Mouse (Mus musculus): ENCODE data around the gene BC025920.

The BC025920 gene

DNA sequence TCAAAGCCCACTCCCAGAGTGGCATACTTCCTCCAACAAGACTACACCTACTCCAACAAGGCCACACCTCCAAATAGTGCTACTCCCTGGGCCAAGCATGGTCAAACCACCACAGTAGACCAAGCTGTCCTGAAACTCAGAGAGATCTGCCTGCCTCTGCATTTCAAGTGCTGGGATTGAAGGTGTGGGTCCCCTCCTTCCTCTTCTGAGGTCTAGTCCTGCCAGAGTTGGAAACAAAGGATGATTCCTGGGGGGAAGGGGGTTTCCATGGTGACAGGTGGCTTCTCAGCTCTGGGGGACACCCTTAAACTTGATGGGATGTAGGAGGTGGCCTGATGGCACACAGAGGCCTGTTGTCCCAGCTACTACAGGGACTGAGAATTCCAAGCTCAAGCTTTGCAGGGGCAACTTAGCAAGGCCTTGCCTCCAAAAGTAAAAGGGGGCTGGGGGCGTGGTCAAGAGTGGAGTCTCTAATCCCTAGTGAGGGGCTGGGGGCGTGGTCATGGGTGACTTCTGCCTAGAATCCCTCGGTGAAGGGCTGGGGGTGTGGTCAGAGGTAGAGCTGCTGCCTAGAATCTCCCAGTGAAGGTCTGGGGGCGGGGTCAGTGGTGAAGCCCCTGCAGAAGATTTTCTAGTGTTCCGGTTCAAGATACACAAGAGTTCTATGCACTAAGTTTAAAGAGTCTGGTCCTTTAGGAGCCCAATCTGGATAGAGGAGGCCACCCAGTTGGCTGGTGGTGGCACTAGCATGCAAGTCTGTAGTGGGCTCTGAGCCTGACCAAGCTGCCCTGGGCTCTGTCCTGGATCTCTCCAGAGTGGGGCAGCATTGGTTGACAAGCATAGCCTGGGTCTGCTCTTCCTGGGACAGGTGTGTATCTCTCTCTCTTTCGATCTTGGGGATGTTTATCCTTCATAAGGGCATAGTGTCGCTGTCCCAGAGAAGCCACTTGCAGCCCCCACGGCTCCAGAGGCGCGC lies 31.7 kb upstream of the BC025920 start, which contains the start of gene Tle2:
Gene Tle2 (plus strand): TSS at position 481 of the 976 bp plus-strand sequence.
- in situ Hi-C loops (cut with MboI, MseI) = no loop called here

DNA sequence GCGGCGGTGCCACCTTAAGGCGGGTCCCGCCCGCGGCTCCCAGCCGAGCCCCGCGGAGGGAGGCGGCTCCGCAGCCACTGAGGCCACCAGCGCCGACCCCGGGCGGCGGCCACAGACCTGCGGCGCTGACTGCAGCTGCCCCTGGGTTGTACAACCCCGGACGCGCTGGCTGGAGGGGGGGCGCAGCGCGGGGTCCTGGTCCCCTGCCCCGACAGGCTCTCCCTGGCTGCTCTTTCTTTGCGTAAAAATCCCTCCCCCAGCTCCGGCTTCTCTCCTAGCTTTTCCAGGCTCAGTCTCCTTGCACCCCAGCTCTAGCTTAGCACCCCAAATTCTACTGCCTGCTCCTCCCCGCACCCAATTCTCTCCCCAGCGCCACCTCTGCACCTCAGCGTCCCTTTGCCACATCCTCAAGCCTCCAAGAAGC lies 30.9 kb upstream of the BC025920 start:
- in situ Hi-C loops (cut with MboI, MseI) = no loop called here

DNA sequence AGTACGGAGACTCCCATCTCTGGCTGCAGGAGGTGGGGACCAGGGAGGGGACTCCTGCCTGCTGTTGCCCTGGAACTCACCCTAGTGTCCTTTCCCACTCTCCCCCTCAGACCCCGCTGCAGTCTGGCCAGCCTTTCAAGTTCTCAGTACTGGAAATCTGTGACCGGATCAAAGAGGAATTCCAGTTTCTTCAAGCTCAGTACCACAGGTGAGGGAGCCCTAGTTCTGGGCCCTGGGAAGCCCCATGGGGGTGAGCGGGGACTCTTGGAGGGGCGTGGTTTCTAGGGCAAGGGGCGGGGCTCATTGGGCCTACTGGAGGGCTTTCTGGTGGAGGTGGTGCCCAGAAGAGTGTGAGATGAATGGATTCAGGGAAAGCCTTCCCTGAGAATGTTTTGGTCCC lies 30.4 kb upstream of the BC025920 start:
- in situ Hi-C loops (cut with MboI, MseI) = no loop called here

DNA sequence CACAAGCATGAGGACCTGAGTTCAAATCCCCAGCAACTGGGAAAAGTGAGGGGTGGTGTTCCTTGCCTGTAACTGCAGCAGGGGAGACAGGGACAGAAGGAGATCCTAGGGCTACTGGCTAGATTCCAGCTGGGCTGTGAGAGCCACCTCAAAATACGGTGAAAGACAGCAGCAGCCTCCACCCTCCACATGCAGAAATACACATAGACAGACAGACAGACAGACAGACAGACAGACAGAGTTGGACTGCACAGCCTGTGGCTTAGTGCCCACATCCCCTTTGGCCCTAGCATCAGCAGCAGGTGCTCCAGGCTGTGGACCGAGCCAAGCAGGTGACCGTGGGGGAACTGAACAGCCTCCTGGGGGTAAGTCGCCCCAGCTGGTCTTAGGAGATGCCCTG lies 26.1 kb upstream of the BC025920 start:
- in situ Hi-C loops (cut with MboI, MseI) = no loop called here

DNA sequence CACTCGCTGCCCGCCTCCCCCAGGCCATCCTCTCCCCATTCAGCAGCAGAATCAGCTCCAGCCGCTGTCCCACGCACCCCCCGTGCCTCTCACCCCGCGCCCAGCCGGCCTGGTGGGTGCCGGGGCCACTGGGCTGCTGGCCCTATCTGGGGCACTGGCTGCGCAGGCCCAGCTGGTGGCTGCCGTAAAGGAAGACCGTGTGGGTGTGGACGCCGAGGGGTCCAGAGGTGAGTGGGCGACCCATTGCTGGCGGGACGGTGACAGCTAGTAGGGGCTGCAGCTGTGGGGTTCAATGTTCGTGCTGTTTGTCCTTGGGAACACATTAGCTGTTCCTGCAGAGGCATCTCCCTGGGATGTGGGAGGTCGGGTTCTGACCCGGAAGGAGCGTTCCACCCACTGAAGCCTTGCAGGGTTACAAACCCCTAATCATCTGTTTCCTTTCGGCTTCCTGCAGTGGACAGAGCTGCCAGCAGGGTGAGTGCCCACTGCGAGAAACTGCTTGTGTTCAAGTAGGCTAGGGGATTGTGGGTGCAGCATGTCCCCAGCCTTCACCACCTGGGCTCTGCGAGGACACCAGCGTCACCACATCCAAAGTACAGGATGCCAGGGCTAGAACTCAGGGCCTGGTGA lies 25.5 kb upstream of the BC025920 start:
- in situ Hi-C loops (cut with MboI, MseI) = no loop called here

DNA sequence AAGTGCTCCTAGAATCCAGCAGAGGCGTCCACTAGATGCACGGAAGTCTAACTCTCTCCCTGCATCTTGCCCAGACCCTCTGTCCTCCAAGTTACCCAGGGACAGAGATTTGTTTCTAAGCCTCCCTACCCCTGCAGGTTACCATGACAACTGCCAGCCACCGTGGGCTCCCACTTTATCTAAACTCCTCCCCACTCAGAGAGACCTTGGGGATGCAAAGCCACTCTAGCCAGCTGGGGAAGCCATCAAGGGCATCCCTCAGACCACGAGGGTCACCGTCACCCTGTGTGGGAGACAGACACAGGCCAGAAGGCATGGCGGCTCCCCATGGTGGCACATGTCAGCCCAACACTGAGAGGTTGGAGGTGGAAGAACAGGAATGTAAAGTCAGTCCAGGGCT lies 22.7 kb upstream of the BC025920 start:
- in situ Hi-C loops (cut with MboI, MseI) = no loop called here

DNA sequence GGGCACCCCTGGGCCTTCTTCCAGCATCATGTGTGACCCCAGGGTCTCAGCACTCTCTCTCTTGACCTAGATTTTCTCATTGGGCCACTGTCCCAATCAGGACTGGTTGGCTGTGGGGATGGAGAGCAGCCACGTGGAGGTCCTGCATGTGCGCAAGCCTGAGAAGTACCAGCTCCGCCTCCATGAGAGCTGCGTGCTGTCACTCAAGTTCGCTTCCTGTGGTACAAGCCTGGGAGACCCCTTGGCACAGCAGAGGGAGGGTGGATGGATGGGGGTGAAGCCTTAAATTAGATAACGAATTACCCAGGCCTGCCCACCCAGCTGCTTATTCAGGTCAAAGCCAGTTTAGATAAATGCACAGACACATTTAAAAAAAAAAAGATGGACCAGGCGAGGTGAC lies 17.3 kb upstream of the BC025920 start:
- in situ Hi-C loops (cut with MboI, MseI) = no loop called here

DNA sequence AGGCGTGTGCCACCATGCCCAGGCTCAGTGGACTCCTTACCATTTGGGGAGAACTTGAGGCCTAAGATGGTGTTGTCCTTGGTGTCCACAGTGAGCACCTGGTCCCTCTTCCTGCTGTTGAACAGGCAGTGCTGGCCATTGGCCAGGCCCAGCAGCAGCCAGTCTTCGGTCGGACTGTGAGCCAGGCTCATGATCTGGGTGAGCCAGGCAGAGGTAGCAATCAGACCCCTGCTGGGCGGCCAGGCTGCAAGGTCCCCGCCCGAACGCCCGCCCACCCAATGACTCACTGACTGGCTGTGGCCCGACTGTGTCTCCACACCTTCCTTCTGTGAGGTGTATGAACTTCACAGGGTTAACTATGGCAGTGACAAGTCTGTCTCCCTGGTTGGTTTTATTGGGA lies 14.2 kb upstream of the BC025920 start:
- in situ Hi-C loops (cut with MboI, MseI) = no loop called here

DNA sequence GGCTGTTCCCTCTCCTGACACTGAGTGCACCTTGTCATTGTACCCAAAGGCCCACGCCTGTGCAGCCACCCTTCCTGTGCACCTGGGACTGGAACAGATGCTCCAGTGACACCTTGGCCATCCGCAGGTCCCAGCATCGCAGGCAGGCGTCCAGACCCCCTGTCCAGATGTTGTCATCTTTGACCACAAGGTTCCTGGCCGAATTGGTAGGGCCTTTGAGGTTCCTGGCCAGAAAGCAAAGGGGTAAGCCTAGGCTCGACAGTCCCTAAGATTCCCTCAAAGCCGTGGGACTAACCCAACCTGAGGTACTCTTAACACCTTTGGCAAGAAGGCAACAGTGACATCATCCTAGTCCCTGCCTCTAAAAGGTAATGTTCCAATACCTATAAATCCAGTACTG lies 13.4 kb upstream of the BC025920 start:
- in situ Hi-C loops (cut with MboI, MseI) = no loop called here

DNA sequence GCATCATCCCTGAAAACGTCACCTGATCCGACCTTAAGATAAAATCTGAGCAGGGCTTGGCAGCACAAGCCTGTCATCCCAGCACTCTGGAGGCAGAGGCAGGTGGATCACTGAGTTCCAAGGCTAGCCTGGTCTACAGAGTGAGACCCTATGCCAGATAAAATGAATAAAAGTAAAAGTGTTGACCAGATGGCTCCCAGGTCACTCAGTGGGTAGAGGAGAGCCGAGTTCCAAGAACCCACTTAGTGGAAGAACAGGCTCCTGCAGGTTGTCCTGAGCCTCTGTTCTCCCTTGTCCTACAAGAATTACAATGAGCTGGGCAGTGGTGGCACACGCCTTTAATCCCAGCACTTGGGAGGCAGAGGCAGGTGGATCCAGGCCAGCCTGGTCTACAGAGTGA lies 12.8 kb upstream of the BC025920 start:
- in situ Hi-C loops (cut with MboI, MseI) = no loop called here

DNA sequence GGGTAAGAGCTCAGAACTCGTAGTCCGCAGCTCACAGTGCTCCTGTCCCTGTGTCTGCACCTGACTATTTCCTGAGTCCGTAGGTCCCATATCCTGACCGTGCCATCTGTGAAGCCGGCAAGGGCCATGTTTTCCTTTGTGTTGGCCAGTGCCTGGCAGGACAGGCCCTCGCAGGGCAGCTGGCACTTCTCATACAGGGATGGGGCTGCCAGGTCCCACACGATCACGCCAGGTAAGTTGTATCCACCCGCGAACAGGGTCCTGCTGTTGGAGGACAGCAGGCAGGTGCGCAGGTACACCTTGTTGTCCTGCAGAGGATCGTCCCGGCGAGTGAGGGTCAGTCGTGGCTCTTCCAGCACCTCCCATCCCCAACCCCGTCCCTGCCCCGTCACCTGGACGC lies 12.1 kb upstream of the BC025920 start:
- in situ Hi-C loops (cut with MboI, MseI) = no loop called here

DNA sequence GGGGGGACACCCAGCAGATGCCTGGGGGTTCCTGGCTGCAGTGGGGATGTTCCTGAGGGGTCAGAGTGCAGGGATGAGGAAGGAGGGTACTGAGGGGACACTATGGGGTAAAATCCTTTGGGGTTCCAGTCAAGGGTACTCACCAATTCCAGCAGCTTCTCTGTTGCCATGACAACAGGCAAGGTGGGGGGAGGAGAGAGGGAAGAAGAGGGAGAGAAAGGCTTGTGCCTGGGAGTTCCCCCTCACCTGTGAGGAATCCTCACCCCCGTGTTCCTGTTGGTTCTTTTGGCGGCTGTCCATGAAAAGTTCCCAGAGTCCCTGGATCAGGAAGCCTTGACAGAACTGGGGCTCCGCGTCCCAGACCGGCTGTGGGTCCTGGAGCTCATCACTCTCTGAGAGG lies 10.5 kb upstream of the BC025920 start:
- in situ Hi-C loops (cut with MboI, MseI) = no loop called here

DNA sequence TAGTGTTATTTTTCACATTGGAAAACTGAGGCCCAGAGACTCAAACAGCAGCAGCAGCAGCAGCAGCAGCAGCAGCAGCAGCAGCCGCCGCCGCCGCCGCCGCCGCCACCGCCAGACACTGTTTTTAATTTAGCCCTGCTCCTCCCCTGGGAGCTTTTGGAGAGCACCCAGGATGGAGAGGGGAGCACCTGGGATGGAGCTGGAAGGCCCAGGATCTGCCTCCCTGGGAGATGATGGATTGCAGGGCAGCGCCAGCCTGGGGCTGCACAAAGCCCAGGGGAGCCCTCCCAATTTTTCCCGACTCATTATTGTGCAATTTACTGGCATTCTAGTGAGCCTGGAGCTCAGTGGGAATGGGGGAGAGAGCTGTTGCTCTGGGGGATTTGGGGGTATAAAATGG lies 9.5 kb upstream of the BC025920 start:
- in situ Hi-C loops (cut with MboI, MseI) = no loop called here

DNA sequence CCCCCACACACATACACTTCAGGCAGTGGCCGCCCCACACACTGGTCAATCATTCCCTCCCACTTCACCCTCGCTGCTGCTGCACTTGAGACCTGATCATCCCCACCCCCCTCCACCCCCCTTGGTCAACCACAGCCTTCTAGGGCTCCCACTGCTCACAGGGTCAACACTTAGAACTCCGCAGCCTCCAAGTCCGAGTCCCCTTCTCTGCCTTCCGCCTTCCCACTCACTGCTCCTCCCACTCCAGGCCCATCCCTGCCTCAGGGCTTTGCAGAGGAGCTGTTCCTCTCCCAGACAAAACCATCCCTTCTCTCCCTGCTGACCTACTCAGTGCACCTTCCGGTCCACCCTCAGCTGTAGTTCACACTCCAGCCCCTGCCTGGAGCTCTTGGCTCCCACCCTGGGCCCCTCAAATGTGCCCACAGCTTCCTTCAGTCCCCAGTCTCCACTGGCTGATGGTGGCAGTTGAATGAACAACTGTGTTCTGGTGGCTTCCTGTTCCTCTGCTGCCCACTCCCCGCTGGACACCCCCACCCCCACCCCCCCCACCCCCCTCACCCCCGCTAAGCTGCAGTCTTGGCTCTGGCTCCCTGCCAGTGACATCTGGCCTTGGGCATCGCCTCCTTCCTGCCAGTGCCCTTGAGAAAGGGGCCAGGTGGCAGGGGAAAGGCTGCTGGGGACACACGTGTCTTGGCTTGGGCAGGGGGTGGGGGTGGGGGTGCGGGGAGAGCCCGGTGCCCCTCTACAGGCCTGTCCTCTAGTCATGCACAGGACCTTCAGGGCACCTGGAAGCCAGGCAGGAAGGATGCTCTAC lies 8.7 kb upstream of the BC025920 start:
- in situ Hi-C loops (cut with MboI, MseI) = no loop called here

DNA sequence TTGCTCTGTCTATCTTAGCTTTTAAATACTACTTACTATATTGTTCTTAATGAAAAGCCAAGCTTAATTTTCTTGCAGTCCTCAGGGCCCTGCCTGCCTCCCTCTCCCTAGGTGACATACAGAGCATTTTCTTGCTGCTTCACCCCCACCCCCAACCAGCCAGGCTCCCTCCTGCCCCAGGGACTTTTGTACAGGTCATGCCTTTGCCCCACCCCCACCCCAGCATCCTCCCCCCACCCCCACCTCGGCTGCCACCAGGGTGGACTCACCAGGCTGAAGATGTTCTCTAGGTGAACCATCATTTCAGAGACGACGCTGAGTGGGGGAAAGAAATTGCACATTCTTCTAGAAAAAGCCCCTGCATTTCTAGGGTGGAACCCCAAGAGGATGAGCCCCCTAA lies 7.7 kb upstream of the BC025920 start:
- in situ Hi-C loops (cut with MboI, MseI) = no loop called here

DNA sequence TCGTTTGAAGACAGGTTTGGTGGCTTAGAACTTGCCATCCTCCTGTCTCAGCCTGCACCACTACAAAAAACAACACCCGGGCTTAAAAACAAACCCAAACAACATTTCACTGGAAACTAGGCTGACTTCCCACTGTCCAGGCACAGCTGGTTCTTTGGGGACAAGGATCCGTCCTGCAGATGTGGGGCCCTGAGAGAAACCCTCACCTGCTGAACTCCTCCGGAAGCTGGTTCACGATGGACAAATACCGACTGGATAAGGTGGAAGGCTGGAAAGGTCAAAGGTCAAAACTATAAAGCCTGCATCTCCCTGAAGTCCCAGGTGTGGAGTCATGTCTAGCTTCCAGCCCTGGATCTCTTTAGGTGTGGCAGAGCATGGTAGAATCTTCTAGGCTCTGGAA lies 7.2 kb upstream of the BC025920 start:
- in situ Hi-C loops (cut with MboI, MseI) = no loop called here

DNA sequence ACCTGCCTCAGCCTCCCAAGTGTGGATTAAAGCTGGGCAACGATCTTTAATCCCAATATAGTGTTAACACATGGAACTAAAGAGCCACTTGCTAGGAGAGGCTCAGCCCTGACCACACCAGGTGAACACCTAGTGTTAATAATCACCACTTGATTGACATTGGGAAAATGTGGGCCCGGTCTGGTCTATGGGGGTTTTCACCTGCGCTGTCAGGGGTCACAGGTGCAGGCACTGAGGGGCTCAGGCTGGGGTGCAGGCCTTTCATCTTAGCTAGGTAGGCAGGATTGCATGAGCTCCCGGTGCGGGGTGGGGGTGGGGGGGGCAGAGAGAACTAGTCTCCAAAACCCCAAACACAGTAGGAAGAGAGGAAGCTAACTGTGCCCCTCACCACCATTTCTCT lies 6.4 kb upstream of the BC025920 start:
- in situ Hi-C loops (cut with MboI, MseI) = no loop called here

DNA sequence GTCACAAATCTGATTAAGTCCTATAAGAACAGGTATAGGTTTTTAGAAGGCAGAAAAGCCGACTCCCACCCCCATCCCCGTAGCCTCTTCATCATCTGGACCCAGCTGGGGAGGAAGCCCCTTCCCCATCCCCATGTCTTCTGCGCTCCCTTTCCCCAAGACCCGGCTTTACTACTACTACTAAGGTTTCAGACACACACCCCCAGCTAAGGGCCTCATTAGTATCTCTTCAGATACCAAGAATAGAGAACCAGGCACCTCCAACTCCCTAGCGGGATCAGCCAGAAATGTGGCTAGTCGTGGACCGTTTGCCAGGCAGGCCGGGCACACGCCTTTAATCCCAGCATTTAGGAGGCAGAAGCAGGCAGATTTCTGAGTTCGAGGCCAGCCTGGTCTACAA lies 6.0 kb upstream of the BC025920 start:
- in situ Hi-C loops (cut with MboI, MseI) = no loop called here

DNA sequence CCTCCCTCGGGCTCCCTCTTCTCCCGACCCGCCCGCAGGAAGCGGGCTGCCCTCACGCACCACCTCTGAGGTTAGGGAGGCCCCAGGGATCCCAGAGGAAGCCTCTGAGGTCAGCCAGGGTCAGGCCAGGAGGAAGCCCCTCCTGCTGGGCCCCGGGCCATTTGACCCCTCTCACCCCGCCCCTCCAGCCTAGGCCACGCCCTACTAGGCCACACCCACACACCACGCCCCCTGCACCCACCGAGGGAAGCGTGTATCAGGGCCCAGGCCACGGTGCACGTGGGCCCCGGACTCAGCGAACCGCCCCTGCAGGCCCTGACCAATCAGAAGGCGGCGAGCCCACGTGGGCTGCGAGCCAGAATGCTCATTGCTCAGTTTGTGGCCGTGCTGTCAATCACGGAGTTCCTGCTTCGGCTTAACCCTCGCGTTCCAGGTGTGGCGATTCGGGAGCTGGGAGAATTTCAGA lies 5.3 kb upstream of the BC025920 start, which contains the start of gene Tle6:
Gene Tle6 (minus strand): TSS at position 336 of the 466 bp plus-strand sequence.
- in situ Hi-C loops (cut with MboI, MseI) = no loop called here

DNA sequence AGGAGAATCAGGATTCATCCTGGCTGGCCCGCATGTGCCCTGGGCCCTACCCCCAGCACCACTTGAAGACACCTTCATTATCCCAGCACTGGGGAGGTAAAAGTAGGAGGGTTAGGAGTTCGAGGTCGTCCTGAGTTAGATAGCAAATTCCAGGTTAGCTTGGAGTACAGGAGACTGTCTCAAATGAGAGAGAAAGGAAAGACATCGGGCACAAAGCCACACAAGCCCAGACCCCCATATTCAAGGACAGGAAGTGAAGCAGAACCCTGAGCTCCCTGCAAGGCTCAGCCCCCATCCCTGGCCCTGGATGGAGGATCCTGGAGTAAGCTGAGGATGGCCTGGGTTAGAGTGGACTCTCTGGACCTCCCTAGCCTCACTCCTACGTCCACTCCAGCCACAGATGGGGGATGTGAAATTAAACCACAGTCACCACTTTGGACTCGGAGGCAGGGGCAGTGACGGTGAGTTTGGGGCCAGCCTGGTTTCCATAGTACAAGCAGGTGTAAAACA lies 4.6 kb upstream of the BC025920 start:
- in situ Hi-C loops (cut with MboI, MseI) = no loop called here

DNA sequence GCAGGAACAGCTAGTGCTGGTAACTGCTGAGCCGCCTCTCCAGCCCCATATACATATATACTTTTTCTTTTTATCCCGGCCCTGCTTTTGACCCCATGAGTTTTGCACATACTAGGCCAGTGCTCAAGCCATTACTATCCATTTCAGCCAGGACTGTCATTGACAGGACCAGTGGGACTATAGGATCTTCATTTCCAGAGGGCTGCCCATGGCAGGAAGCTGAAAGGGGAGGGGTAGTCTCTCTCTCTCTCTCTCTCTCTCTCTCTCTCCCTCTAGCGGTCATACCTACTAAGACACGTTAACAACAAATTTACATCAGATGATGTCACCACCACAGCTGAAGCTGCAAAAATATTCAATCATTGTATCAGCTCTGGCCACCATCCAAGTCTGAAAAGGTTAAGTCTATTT lies 3.3 kb upstream of the BC025920 start:
- in situ Hi-C loops (cut with MboI, MseI) = no loop called here
